Mouse (Mus musculus) hindbrain, postnatal 0 days (tissue): Measurements from ENCODE around the gene Myb. TPM values are rescaled to one million over a fixed set of nuclear protein-coding genes. Genes with fewer than 3 reads are reported as not detected.

ENCODE experiments used
- ATAC-seq: fragments of 200-750 bp; cut with Nextera tagmentation; 2 replicates; pipeline ENCODE4 v1.8.0; 2017; ENCODE audit warnings: mild to moderate bottlenecking, moderate TSS enrichment, moderate library complexity
- DNase-seq: peaks from one replicate; pipeline ENCODE4 v3.0.0-alpha.2; 2015; ENCODE audit warnings: low spot score
- H3K27ac ChIP-seq: fragments of 300-500 bp; sonication (generic); 2 replicates; pipeline ENCODE4 v1.5.1; 2014; ENCODE audit warnings: mild to moderate bottlenecking
- H3K27me3 ChIP-seq: fragments of 300-500 bp; sonication (generic); 2 replicates; pipeline ENCODE4 v1.6.1; 2014; ENCODE audit warnings: low read length, mixed read lengths; ENCODE audit not compliant: insufficient read depth
- H3K36me3 ChIP-seq: fragments of 300-500 bp; sonication (generic); 2 replicates; pipeline ENCODE4 v1.6.1; 2014; ENCODE audit warnings: low read length, mixed read lengths; ENCODE audit not compliant: insufficient read depth
- H3K4me1 ChIP-seq: fragments of 300-500 bp; sonication (generic); 2 replicates; pipeline ENCODE4 v1.6.1; 2014; ENCODE audit warnings: antibody characterized with exemption, low read length, mixed read lengths; ENCODE audit not compliant: insufficient read depth
- H3K4me2 ChIP-seq: fragments of 300-500 bp; sonication (generic); 2 replicates; pipeline ENCODE4 v1.6.1; 2014; ENCODE audit warnings: low read depth, mild to moderate bottlenecking, low read length, moderate library complexity, mixed read lengths
- H3K4me3 ChIP-seq: fragments of 300-500 bp; sonication (generic); 2 replicates; pipeline ENCODE4 v1.5.1; 2014; ENCODE audit warnings: low read length
- H3K9ac ChIP-seq: fragments of 300-500 bp; sonication (generic); replicated peaks from 2 replicates; pipeline ENCODE4 v1.6.1; 2014; ENCODE audit warnings: mild to moderate bottlenecking, low read length, moderate library complexity, mixed read lengths
- H3K9me3 ChIP-seq: fragments of 300-500 bp; sonication (generic); 2 replicates; pipeline ENCODE4 v1.6.1; 2016; ENCODE audit warnings: low read length, mixed read lengths
- CTCF ChIP-seq: IDR thresholded peaks from 2 replicates; pipeline ENCODE4 v1.5.1; 2016; ENCODE audit warnings: antibody characterized with exemption, control low read depth, low read depth
- WGBS: fragments of 180-500 bp; shearing (Covaris S2); extraction: QIAGEN DNeasy Blood & Tissue Kit; methylation state at CpG from one replicate; pipeline ENCODE4 v1.1.7; 2014; 5-methylcytosine and 5-hydroxymethylcytosine counted together
- polyA plus RNA-seq: library from polyadenylated mRNA; unstranded; fragments of >200 nt; fragmentation: Nextera tagmentation; extraction: Ambion mirVana; gene quantifications from 2 replicates; pipeline ENCODE4 v1.2.1, GENCODE M21; 2015
- total RNA-seq: library from RNA; depleted of rRNA; stranded (reverse); fragments of >200 nt; gene quantifications from 2 replicates; pipeline ENCODE4 v1.2.3, GENCODE M21; 2014

Gene Myb
- total and polyA plus RNA-seq, 2 experiments from 2014 or later, result 2.0 to 3.3 TPM

- H3K4me1 ChIP-seq, result no peaks in the 10 kb centered on the region
- H3K27me3 ChIP-seq, result peaks cover 3% of the 10 kb centered on the region; the same call in 1 of the 2 replicates
- peak; percentile 38; the same call in 1 of the 2 replicates for ATAC-seq
- H3K36me3 ChIP-seq, result no peaks in the 10 kb centered on the region
- H3K9me3 ChIP-seq, result no peaks in the 10 kb centered on the region
- peak overlapping the region; percentile 66 for H3K4me3 ChIP-seq
- peak overlapping the region; percentile 100 for H3K4me2 ChIP-seq
- under 1% methylated on average over 38 of the region's 44 CpGs for WGBS
- peak overlapping the region; percentile 30; the same call in 1 of the 2 replicates for H3K9ac ChIP-seq
- no peak overlapping the region for H3K27ac ChIP-seq
- TF ChIP-seq CTCF, result no peak
- peak; percentile 25 for DNase-seq
Observed at GRCm38 (mm10) chr10:21159697-21160394, 938 bp downstream of the Myb start.

- no peak; the same call in 1 of the 2 replicates for ATAC-seq
Observed at GRCm38 (mm10) chr10:21158918-21159443, 1.8 kb downstream of the Myb start.

GRCm38 (mm10) chr10:21158111-21158917, 2.5 kb downstream of the Myb start:
- DNase-seq (peak; percentile 62), ATAC-seq (no peak)
- H3K9ac ChIP-seq, result peak overlapping the region; percentile 44
- peak overlapping the region; percentile 100 for H3K4me2 ChIP-seq
- WGBS, result 3% methylated on average over 19 of the region's 19 CpGs
- H3K4me3 ChIP-seq, result peak overlapping the region; percentile 66
- H3K27ac ChIP-seq, result no peak overlapping the region
- H3K27me3 ChIP-seq, result peaks cover 3% of the 10 kb centered on the region; the same call in 1 of the 2 replicates
- peak; percentile 70 for TF ChIP-seq CTCF
- no peaks in the 10 kb centered on the region for H3K36me3 ChIP-seq
- no peaks in the 10 kb centered on the region for H3K9me3 ChIP-seq
- H3K4me1 ChIP-seq, result no peaks in the 10 kb centered on the region

More at GRCm38 (mm10) chr10:21158918-21159443, 1.8 kb downstream of the Myb start:
- Histone ChIP-seq H3K4me1 (no peaks in the 10 kb centered on the region), H3K27me3 (peaks cover 3% of the 10 kb centered on the region; the same call in 1 of the 2 replicates), H3K4me2 (peak overlapping the region; percentile 100), H3K9me3 (no peaks in the 10 kb centered on the region), H3K9ac (peak overlapping the region; percentile 44), H3K4me3 (peak overlapping the region; percentile 66), H3K36me3 (no peaks in the 10 kb centered on the region), H3K27ac (no peak overlapping the region)
- no peak for DNase-seq
- under 1% methylated on average over 35 of the region's 35 CpGs for WGBS
- TF ChIP-seq CTCF, result no peak

DNA sequence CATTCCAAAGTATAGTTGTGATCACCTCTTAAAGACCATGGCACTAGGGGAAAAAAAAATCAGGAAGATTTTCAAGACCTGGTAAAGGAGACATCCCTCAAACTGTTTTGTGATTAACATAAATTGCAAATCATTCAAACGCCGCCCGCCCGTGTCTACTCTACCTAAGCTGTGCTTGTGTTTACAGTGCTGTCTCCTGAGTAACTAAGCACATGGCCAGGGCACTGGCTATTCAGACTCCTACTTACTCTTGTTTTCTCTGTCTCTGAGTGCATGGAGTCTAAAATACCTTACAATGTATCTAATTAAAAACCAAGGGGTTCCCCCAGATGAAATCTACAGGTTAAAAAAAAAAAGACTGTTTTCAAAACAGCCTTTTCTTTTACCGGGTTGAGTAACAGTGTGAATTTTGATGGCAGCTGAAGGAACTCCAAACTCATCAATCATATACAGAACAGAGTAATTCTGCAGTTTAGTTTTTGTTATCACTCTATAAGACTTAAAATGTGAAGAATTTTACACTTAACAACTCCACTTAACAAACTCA, 3.8 kb downstream of the Myb start:
- Histone ChIP-seq H3K4me2 (no peak overlapping the region), H3K4me3 (no peak overlapping the region), H3K36me3 (no peaks in the 10 kb centered on the region), H3K27me3 (peaks cover 3% of the 10 kb centered on the region; the same call in 1 of the 2 replicates), H3K4me1 (no peaks in the 10 kb centered on the region), H3K27ac (no peak overlapping the region), H3K9ac (no peak overlapping the region), H3K9me3 (no peaks in the 10 kb centered on the region)
- WGBS, result 76% methylated on average over 5 of the region's 5 CpGs
- no peak for TF ChIP-seq CTCF
- DNase-seq (no peak), ATAC-seq (no peak)

- Histone ChIP-seq H3K27ac (no peak overlapping the region), H3K36me3 (no peaks in the 10 kb centered on the region), H3K4me3 (no peak overlapping the region), H3K9ac (no peak overlapping the region), H3K4me1 (no peaks in the 10 kb centered on the region), H3K4me2 (no peak overlapping the region), H3K9me3 (no peaks in the 10 kb centered on the region), H3K27me3 (peaks cover 3% of the 10 kb centered on the region; the same call in 1 of the 2 replicates)
- DNase-seq (no peak), ATAC-seq (no peak)
- 96% methylated on average over 3 of the region's 3 CpGs for WGBS
- no peak for TF ChIP-seq CTCF
Observed at GRCm38 (mm10) chr10:21156416-21156815, 4.4 kb downstream of the Myb start.

DNA sequence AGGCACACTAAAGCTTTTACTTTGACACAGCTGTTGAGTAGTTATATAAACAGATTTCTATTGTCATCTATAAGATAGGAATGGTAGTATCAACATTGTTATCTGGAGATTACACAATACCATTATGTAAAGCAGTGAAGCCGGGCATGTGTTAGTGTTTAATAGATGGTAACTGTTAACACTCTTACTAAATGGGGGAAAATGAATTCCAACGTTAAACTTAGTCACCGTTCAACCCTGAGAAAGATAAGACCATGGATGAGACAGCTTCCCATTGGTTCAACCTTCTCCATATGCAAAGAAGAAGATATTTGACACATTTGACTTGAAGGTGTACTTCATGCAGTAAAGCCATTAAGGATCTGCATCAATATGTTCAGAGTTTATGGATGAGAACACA, 5.9 kb downstream of the Myb start:
- H3K9ac ChIP-seq, result no peak overlapping the region
- ATAC-seq (no peak), DNase-seq (no peak)
- no peaks in the 10 kb centered on the region for H3K4me1 ChIP-seq
- no peak for TF ChIP-seq CTCF
- H3K4me3 ChIP-seq, result no peak overlapping the region
- H3K4me2 ChIP-seq, result no peak overlapping the region
- no peak overlapping the region for H3K27ac ChIP-seq
- 96% methylated on average over 3 of the region's 3 CpGs for WGBS
- peaks cover 3% of the 10 kb centered on the region; the same call in 1 of the 2 replicates for H3K27me3 ChIP-seq
- H3K36me3 ChIP-seq, result no peaks in the 10 kb centered on the region
- H3K9me3 ChIP-seq, result no peaks in the 10 kb centered on the region
